Mouse (Mus musculus) forebrain, embryonic 13.5 days (tissue): ENCODE results near the gene St3gal5. TPM values are rescaled to one million over a fixed set of nuclear protein-coding genes. Genes with fewer than 3 reads are reported as not detected.

Source experiments
- ATAC-seq: fragments of 200-750 bp; cut with Nextera tagmentation; 2 replicates; pipeline ENCODE4 v1.8.0; 2017
- H3K27ac ChIP-seq: fragments of 300-500 bp; sonication (generic); 2 replicates; pipeline ENCODE4 v1.5.1; 2015; ENCODE audit warnings: inconsistent platforms, mild to moderate bottlenecking, moderate library complexity
- H3K27me3 ChIP-seq: fragments of 300-500 bp; sonication (generic); 2 replicates; pipeline ENCODE4 v1.6.1; 2015; ENCODE audit warnings: mild to moderate bottlenecking, inconsistent platforms
- H3K36me3 ChIP-seq: fragments of 300-500 bp; sonication (generic); 2 replicates; pipeline ENCODE4 v1.6.1; 2015; ENCODE audit warnings: mild to moderate bottlenecking, inconsistent platforms; ENCODE audit not compliant: poor library complexity, severe bottlenecking
- H3K4me1 ChIP-seq: fragments of 300-500 bp; sonication (generic); 2 replicates; pipeline ENCODE4 v1.6.1; 2015; ENCODE audit warnings: inconsistent platforms
- H3K4me2 ChIP-seq: fragments of 300-500 bp; sonication (generic); 2 replicates; pipeline ENCODE4 v1.6.1; 2015; ENCODE audit warnings: inconsistent platforms, mild to moderate bottlenecking, moderate library complexity
- H3K4me3 ChIP-seq: fragments of 300-500 bp; sonication (generic); 2 replicates; pipeline ENCODE4 v1.5.1; 2015; ENCODE audit warnings: mild to moderate bottlenecking, inconsistent platforms
- H3K9ac ChIP-seq: fragments of 300-500 bp; sonication (generic); 2 replicates; pipeline ENCODE4 v1.6.1; 2015; ENCODE audit warnings: mild to moderate bottlenecking, inconsistent platforms
- H3K9me3 ChIP-seq: fragments of 300-500 bp; sonication (generic); replicated peaks from 2 replicates; pipeline ENCODE4 v1.6.1; 2016; ENCODE audit warnings: inconsistent platforms
- WGBS: fragments of 180-500 bp; shearing (Covaris S2); methylation state at CpG from one replicate; pipeline ENCODE4 v1.1.7; 2015; 5-methylcytosine and 5-hydroxymethylcytosine counted together
- polyA plus RNA-seq: library from polyadenylated mRNA; unstranded; fragments of >200 nt; fragmentation: Nextera tagmentation; extraction: Ambion mirVana; gene quantifications from 2 replicates; pipeline ENCODE4 v1.2.1, GENCODE M21; 2015

Gene St3gal5
- polyA plus RNA-seq, 1 experiment from 2014 or later = 36.4 TPM

GRCm38 (mm10) chr6:72071281-72071870 lies 26.0 kb upstream of the St3gal5 start:
- ATAC-seq = no peak
- no peak overlapping the region for H3K27ac ChIP-seq
- H3K4me3 ChIP-seq = no peak overlapping the region
- H3K4me1 ChIP-seq = no peaks in the 10 kb centered on the region
- no peaks in the 10 kb centered on the region for H3K27me3 ChIP-seq
- no peak overlapping the region for H3K9ac ChIP-seq
- no peaks in the 10 kb centered on the region for H3K9me3 ChIP-seq
- H3K36me3 ChIP-seq = no peaks in the 10 kb centered on the region
- H3K4me2 ChIP-seq = no peak overlapping the region
- 85% methylated on average over 5 of the region's 5 CpGs for WGBS

GRCm38 (mm10) chr6:72073781-72074180 lies 23.6 kb upstream of the St3gal5 start:
- WGBS = 86% methylated on average over 4 of the region's 4 CpGs
- ATAC-seq = no peak
- Histone ChIP-seq H3K4me1 (no peaks in the 10 kb centered on the region), H3K27ac (no peak overlapping the region), H3K9me3 (no peaks in the 10 kb centered on the region), H3K36me3 (no peaks in the 10 kb centered on the region), H3K27me3 (no peaks in the 10 kb centered on the region), H3K4me3 (no peak overlapping the region), H3K4me2 (no peak overlapping the region), H3K9ac (no peak overlapping the region)

- Histone ChIP-seq H3K36me3 (no peaks in the 10 kb centered on the region), H3K27ac (no peak overlapping the region), H3K27me3 (no peaks in the 10 kb centered on the region), H3K4me2 (no peak overlapping the region), H3K9ac (no peak overlapping the region), H3K4me3 (no peak overlapping the region), H3K9me3 (no peaks in the 10 kb centered on the region), H3K4me1 (no peaks in the 10 kb centered on the region)
- no peak for ATAC-seq
- WGBS = 80% methylated on average over 9 of the region's 9 CpGs
These were observed 20.9 kb upstream of the St3gal5 start for GRCm38 (mm10) chr6:72076512-72076911.

- Histone ChIP-seq H3K4me1 (no peaks in the 10 kb centered on the region), H3K4me2 (no peak overlapping the region), H3K36me3 (no peaks in the 10 kb centered on the region), H3K4me3 (no peak overlapping the region), H3K27ac (no peak overlapping the region), H3K27me3 (no peaks in the 10 kb centered on the region), H3K9ac (no peak overlapping the region), H3K9me3 (no peaks in the 10 kb centered on the region; the same call in 1 of the 2 replicates)
- 82% methylated on average over 5 of the region's 5 CpGs for WGBS
- ATAC-seq = no peak
These were observed 19.2 kb upstream of the St3gal5 start for GRCm38 (mm10) chr6:72078178-72078577.

- H3K9ac ChIP-seq = no peak overlapping the region
- no peaks in the 10 kb centered on the region for H3K4me1 ChIP-seq
- H3K9me3 ChIP-seq = no peaks in the 10 kb centered on the region; the same call in 1 of the 2 replicates
- no peak overlapping the region for H3K4me2 ChIP-seq
- 91% methylated on average over 13 of the region's 13 CpGs for WGBS
- H3K27me3 ChIP-seq = no peaks in the 10 kb centered on the region
- peak; percentile 50; the same call in 1 of the 2 replicates for ATAC-seq
- no peaks in the 10 kb centered on the region for H3K36me3 ChIP-seq
- H3K27ac ChIP-seq = no peak overlapping the region
- no peak overlapping the region for H3K4me3 ChIP-seq
These were observed 15.9 kb upstream of the St3gal5 start for GRCm38 (mm10) chr6:72081318-72082024.

GRCm38 (mm10) chr6:72087402-72087801 lies 10.0 kb upstream of the St3gal5 start:
- no peak overlapping the region for H3K4me2 ChIP-seq
- H3K9me3 ChIP-seq = no peaks in the 10 kb centered on the region; the same call in 1 of the 2 replicates
- H3K4me3 ChIP-seq = no peak overlapping the region
- ATAC-seq = no peak
- H3K4me1 ChIP-seq = no peaks in the 10 kb centered on the region; the same call in 1 of the 2 replicates
- no peak overlapping the region for H3K27ac ChIP-seq
- H3K9ac ChIP-seq = no peak overlapping the region
- H3K36me3 ChIP-seq = no peaks in the 10 kb centered on the region
- WGBS = 89% methylated on average over 5 of the region's 5 CpGs
- H3K27me3 ChIP-seq = no peaks in the 10 kb centered on the region

GRCm38 (mm10) chr6:72089865-72090264 lies 7.5 kb upstream of the St3gal5 start:
- no peak for ATAC-seq
- Histone ChIP-seq H3K4me2 (no peak overlapping the region), H3K27ac (no peak overlapping the region), H3K4me1 (no peaks in the 10 kb centered on the region; the same call in 1 of the 2 replicates), H3K27me3 (no peaks in the 10 kb centered on the region), H3K36me3 (no peaks in the 10 kb centered on the region), H3K9me3 (no peaks in the 10 kb centered on the region), H3K9ac (no peak overlapping the region), H3K4me3 (no peak overlapping the region)
- WGBS = 90% methylated on average over 5 of the region's 5 CpGs

GRCm38 (mm10) chr6:72091007-72091406 lies 6.4 kb upstream of the St3gal5 start:
- Histone ChIP-seq H3K9ac (no peak overlapping the region), H3K27me3 (no peaks in the 10 kb centered on the region), H3K27ac (no peak overlapping the region), H3K4me1 (no peaks in the 10 kb centered on the region; the same call in 1 of the 2 replicates), H3K36me3 (no peaks in the 10 kb centered on the region), H3K4me2 (no peak overlapping the region), H3K9me3 (no peaks in the 10 kb centered on the region), H3K4me3 (no peak overlapping the region)
- WGBS = 62% methylated on average over 6 of the region's 6 CpGs
- ATAC-seq = no peak

GRCm38 (mm10) chr6:72093121-72093520 lies 4.3 kb upstream of the St3gal5 start:
- ATAC-seq = no peak
- WGBS = 95% methylated on average over 1 of the region's 1 CpGs
- Histone ChIP-seq H3K27me3 (no peaks in the 10 kb centered on the region), H3K9ac (no peak overlapping the region), H3K9me3 (no peaks in the 10 kb centered on the region), H3K36me3 (no peaks in the 10 kb centered on the region), H3K4me1 (peaks cover 6% of the 10 kb centered on the region), H3K4me3 (no peak overlapping the region), H3K27ac (no peak overlapping the region), H3K4me2 (no peak overlapping the region)

- Histone ChIP-seq H3K4me1 (peaks cover 34% of the 10 kb centered on the region), H3K27ac (no peak overlapping the region), H3K27me3 (no peaks in the 10 kb centered on the region), H3K4me2 (no peak overlapping the region), H3K36me3 (no peaks in the 10 kb centered on the region), H3K9ac (no peak overlapping the region), H3K4me3 (no peak overlapping the region), H3K9me3 (no peaks in the 10 kb centered on the region)
- WGBS = 74% methylated on average over 5 of the region's 5 CpGs
- ATAC-seq = no peak
These were observed 1.2 kb upstream of the St3gal5 start for GRCm38 (mm10) chr6:72096217-72096616.

- no peaks in the 10 kb centered on the region for H3K27me3 ChIP-seq
- no peak overlapping the region for H3K27ac ChIP-seq
- no peak overlapping the region for H3K9ac ChIP-seq
- WGBS = 57% methylated on average over 8 of the region's 8 CpGs
- peak; percentile 1; the same call in 1 of the 2 replicates for ATAC-seq
- H3K4me3 ChIP-seq = peak overlapping the region; percentile 77
- peak overlapping the region; percentile 90 for H3K4me2 ChIP-seq
- no peaks in the 10 kb centered on the region for H3K9me3 ChIP-seq
- H3K4me1 ChIP-seq = peaks cover 36% of the 10 kb centered on the region
- no peaks in the 10 kb centered on the region for H3K36me3 ChIP-seq
These were observed 723 bp upstream of the St3gal5 start for GRCm38 (mm10) chr6:72096669-72097068.

- peak overlapping the region; percentile 77 for H3K4me3 ChIP-seq
- peak overlapping the region; percentile 92 for H3K9ac ChIP-seq
- H3K27ac ChIP-seq = peak overlapping the region; percentile 77
- WGBS = 4% methylated on average over 15 of the region's 15 CpGs
- no peaks in the 10 kb centered on the region for H3K9me3 ChIP-seq
- peak overlapping the region; percentile 90 for H3K4me2 ChIP-seq
- ATAC-seq = peak; percentile 46; the same call in 1 of the 2 replicates
- no peaks in the 10 kb centered on the region for H3K27me3 ChIP-seq
- no peaks in the 10 kb centered on the region for H3K36me3 ChIP-seq
- peaks cover 36% of the 10 kb centered on the region for H3K4me1 ChIP-seq
These were observed 746 bp downstream of the St3gal5 start for GRCm38 (mm10) chr6:72098021-72098655.
